Mouse (Mus musculus): ENCODE results near the gene AC109138.7. TPM values are rescaled to one million over a fixed set of nuclear protein-coding genes. Genes with fewer than 3 reads are reported as not detected.
A peak's percentile ranks its signal among the peaks of the same experiment; 100 is the strongest.

Gene AC109138.7
- polyA plus RNA-seq, 1 experiment from 2014 or later: not detected

- peaks cover 36% of the 10 kb centered on the region for H3K4me1 ChIP-seq (replicated peaks)
- H3K9me3 ChIP-seq: no peaks in the 10 kb centered on the region
- H3K27ac ChIP-seq (replicated peaks): no peak overlapping the region
- no peak for ATAC-seq (ENCODE audit: low read depth)
- no peak overlapping the region for H3K4me2 ChIP-seq
- H3K4me3 ChIP-seq: no peak overlapping the region
- peaks cover 71% of the 10 kb centered on the region for H3K27me3 ChIP-seq
- no peak overlapping the region for H3K9ac ChIP-seq
- no peaks in the 10 kb centered on the region for H3K36me3 ChIP-seq
- WGBS: 32% methylated on average over 4 of the region's 4 CpGs
Observed at GRCm38 (mm10) chr19:4211891-4212588, 2.1 kb upstream of the AC109138.7 start.

DNA sequence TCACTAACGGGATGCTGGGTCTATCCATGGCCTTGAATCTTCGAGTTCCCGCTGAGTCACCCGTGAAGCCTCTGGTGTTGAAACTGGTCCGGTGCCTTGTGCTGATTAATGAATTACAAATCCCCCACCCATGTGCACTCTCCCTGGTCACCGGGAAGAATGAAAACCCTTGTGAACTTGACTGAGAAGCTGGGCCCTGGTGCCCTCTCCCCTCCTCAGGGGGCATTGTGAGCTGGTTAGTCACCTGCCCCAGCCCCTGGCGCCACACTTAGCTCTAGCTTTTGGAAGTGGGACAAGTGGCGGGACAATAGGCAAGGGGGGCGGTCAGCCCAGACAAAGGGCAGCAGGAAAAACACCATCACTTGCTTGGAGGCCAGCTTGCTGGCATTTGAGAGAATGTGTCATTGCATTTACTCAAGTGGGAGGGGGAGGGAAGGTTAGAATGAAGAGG is 608 bp upstream of the AC109138.7 start:
- Histone ChIP-seq H3K27ac (replicated peaks) (no peak overlapping the region), H3K4me1 (replicated peaks) (peaks cover 38% of the 10 kb centered on the region), H3K36me3 (no peaks in the 10 kb centered on the region), H3K27me3 (peaks cover 83% of the 10 kb centered on the region), H3K9ac (no peak overlapping the region), H3K4me2 (peak overlapping the region; percentile 95), H3K9me3 (no peaks in the 10 kb centered on the region), H3K4me3 (peak overlapping the region; percentile 53)
- WGBS: 2% methylated on average over 9 of the region's 9 CpGs
- no peak for ATAC-seq (ENCODE audit: low read depth)

DNA sequence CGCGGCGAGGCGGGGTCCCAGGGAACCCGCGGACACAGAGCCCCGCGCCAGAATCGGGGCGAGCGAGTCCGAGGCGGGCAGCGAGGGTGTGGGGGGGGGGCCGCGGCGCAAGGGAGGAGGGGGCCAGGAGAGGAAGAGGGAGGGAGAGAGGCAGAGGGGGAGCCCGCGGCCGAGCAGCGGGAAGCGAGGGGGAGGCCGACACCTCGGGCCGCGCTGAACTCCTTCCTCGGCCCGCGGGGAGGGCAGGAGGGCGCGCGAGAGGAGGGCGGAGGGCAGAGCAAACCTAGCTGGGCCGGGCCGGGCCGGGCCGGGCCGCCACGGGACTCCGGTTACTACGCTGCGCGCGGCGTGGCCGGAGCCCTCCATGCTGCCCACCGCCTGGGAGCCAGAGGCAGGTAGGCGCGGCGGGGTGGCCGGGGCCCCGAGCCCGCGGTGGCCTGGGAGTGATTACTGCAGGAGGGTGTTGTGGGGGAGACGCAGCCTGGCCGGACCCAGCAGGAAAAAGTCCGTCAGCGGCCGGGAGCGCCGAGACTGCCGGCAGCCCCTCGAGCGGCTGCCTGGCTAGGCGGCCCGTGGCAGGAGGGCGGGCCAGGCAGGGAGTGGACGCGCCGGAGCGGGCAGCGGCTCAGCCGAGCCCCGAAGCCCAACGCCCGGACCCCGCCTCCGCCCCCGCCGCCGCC is 754 bp downstream of the AC109138.7 start:
- Histone ChIP-seq H3K4me1 (replicated peaks) (peaks cover 38% of the 10 kb centered on the region), H3K9ac (peak overlapping the region; percentile 71), H3K9me3 (no peaks in the 10 kb centered on the region), H3K27ac (replicated peaks) (no peak overlapping the region), H3K4me2 (peak overlapping the region; percentile 95), H3K27me3 (peaks cover 90% of the 10 kb centered on the region), H3K36me3 (no peaks in the 10 kb centered on the region), H3K4me3 (peak overlapping the region; percentile 53)
- ATAC-seq (ENCODE audit: low read depth): 0 out of 2 replicates have a peak, but pooled peaks have one; percentile 2
- under 1% methylated on average over 49 of the region's 81 CpGs for WGBS

DNA sequence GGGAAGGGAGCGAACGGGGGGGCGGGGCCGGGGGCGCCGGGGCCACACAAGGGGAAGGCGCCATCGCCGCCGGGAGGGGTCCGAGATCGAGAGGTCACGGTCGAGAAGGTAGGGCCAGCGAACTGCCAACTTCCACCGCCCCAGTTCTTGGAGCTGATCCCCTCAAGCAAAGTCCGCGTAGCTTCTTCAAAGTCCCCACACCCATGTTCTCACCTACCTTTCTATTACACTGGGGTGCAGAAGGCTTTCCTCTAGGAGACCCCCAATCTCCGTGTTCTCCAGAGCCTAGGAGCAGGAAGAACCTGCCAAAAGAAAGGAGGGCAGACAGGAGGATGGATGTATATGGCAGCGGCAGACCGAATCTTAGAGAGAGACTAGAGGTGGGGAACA is 1.3 kb downstream of the AC109138.7 start:
- ATAC-seq (ENCODE audit: low read depth): no peak
- peak overlapping the region; percentile 71 for H3K9ac ChIP-seq
- H3K4me2 ChIP-seq: peak overlapping the region; percentile 95
- H3K36me3 ChIP-seq: no peaks in the 10 kb centered on the region
- 3% methylated on average over 18 of the region's 21 CpGs for WGBS
- H3K27me3 ChIP-seq: peaks cover 93% of the 10 kb centered on the region
- no peaks in the 10 kb centered on the region for H3K9me3 ChIP-seq
- H3K4me1 ChIP-seq (replicated peaks): peaks cover 43% of the 10 kb centered on the region
- peak overlapping the region; percentile 53 for H3K4me3 ChIP-seq
- H3K27ac ChIP-seq (replicated peaks): no peak overlapping the region

DNA sequence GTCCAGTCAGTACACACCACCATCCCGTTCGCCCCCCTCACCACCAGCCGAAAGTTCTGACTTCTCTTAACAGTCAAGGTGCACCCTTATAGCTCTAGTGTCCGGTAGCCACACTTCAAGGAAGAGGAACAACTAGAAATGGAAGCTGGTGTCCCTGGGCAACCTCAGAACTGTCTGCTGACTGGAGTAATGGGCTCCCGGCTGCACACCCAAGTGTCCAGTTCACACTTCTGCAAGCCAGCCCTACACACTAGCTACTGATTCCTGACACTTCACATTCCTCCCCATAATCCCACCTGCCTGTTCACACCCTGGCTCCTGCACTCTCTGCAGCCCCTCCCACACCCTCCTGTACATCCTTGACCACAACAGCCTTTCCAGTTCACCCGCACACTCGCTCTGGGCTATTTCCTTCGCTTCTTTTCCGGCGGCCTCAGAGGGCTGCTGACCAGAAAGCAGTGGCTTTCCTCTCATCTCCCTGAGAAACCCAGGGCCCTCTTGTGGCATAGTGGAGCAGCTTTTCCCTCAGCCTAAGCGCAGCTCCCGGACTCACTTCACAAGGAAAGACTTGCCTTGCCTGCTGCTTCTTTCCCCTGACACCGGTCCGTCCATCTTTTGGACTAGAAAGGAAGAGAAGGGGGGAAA is 2.0 kb downstream of the AC109138.7 start:
- H3K27ac ChIP-seq (replicated peaks): no peak overlapping the region

GRCm38 (mm10) chr19:4217140-4217539 is 3.0 kb downstream of the AC109138.7 start:
- Histone ChIP-seq H3K9ac (peak overlapping the region; percentile 45; the same call in 1 of the 2 replicates), H3K36me3 (no peaks in the 10 kb centered on the region), H3K9me3 (no peaks in the 10 kb centered on the region), H3K4me2 (no peak overlapping the region), H3K4me1 (replicated peaks) (peaks cover 55% of the 10 kb centered on the region), H3K4me3 (no peak overlapping the region), H3K27me3 (peaks cover 78% of the 10 kb centered on the region), H3K27ac (replicated peaks) (no peak overlapping the region)
- ATAC-seq (ENCODE audit: low read depth): no peak
- WGBS: 14% methylated on average over 5 of the region's 5 CpGs

More for the DNA sequence above, 2.0 kb downstream of the AC109138.7 start:
- Histone ChIP-seq H3K36me3 (no peaks in the 10 kb centered on the region), H3K27me3 (peaks cover 88% of the 10 kb centered on the region), H3K4me1 (replicated peaks) (peaks cover 50% of the 10 kb centered on the region), H3K9ac (0 out of 2 replicates have a peak overlapping the region, but pooled peaks have one; percentile 26), H3K4me3 (no peak overlapping the region), H3K4me2 (peak overlapping the region; percentile 29), H3K9me3 (no peaks in the 10 kb centered on the region)
- 23% methylated on average over 14 of the region's 14 CpGs for WGBS
- ATAC-seq (ENCODE audit: low read depth): no peak

GRCm38 (mm10) chr19:4217855-4218254 is 3.7 kb downstream of the AC109138.7 start:
- no peak overlapping the region for H3K4me2 ChIP-seq
- no peak for ATAC-seq (ENCODE audit: low read depth)
- no peaks in the 10 kb centered on the region for H3K9me3 ChIP-seq
- WGBS: 54% methylated on average over 3 of the region's 3 CpGs
- H3K9ac ChIP-seq: no peak overlapping the region
- peaks cover 71% of the 10 kb centered on the region for H3K27me3 ChIP-seq
- H3K36me3 ChIP-seq: no peaks in the 10 kb centered on the region
- no peak overlapping the region for H3K27ac ChIP-seq (replicated peaks)
- H3K4me1 ChIP-seq (replicated peaks): peaks cover 53% of the 10 kb centered on the region
- H3K4me3 ChIP-seq: no peak overlapping the region

DNA sequence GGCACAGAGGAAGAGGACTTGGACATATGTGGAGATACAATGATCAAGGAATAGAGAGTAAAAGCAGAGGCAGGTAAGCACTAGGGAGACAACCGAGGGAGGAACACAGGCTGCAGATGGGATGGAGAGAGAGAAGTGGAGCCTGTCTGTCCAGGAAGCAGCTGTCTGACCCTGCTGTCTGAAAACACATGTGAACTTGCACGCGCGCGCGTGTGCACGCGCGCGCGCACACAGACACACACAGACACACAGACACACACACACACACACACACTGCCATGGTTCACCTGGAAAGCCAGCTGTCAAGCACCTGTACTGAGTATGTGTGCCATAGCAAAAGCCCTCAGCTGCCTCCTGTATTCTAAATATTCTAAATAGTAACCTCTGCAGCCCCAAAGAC is 4.1 kb downstream of the AC109138.7 start:
- no peaks in the 10 kb centered on the region for H3K9me3 ChIP-seq
- no peak overlapping the region for H3K9ac ChIP-seq
- no peak for ATAC-seq (ENCODE audit: low read depth)
- peaks cover 49% of the 10 kb centered on the region for H3K4me1 ChIP-seq (replicated peaks)
- H3K27ac ChIP-seq (replicated peaks): no peak overlapping the region
- H3K27me3 ChIP-seq: peaks cover 66% of the 10 kb centered on the region
- WGBS: 84% methylated on average over 11 of the region's 11 CpGs
- H3K36me3 ChIP-seq: no peaks in the 10 kb centered on the region
- H3K4me2 ChIP-seq: no peak overlapping the region
- H3K4me3 ChIP-seq: no peak overlapping the region

GRCm38 (mm10) chr19:4218784-4219183 is 4.6 kb downstream of the AC109138.7 start:
- no peaks in the 10 kb centered on the region for H3K36me3 ChIP-seq
- WGBS: 83% methylated on average over 1 of the region's 1 CpGs
- no peak overlapping the region for H3K4me3 ChIP-seq
- H3K27me3 ChIP-seq: peaks cover 61% of the 10 kb centered on the region
- ATAC-seq (ENCODE audit: low read depth): no peak
- H3K27ac ChIP-seq (replicated peaks): no peak overlapping the region
- H3K9ac ChIP-seq: no peak overlapping the region
- H3K9me3 ChIP-seq: no peaks in the 10 kb centered on the region
- peaks cover 44% of the 10 kb centered on the region for H3K4me1 ChIP-seq (replicated peaks)
- no peak overlapping the region for H3K4me2 ChIP-seq

- no peak overlapping the region for H3K27ac ChIP-seq (replicated peaks)
- H3K9ac ChIP-seq: no peak overlapping the region
- H3K4me1 ChIP-seq (replicated peaks): peaks cover 32% of the 10 kb centered on the region
- 79% methylated on average over 6 of the region's 6 CpGs for WGBS
- H3K9me3 ChIP-seq: no peaks in the 10 kb centered on the region
- H3K36me3 ChIP-seq: no peaks in the 10 kb centered on the region
- H3K4me2 ChIP-seq: no peak overlapping the region
- H3K27me3 ChIP-seq: peaks cover 50% of the 10 kb centered on the region
- no peak for ATAC-seq (ENCODE audit: low read depth)
- no peak overlapping the region for H3K4me3 ChIP-seq
Observed at GRCm38 (mm10) chr19:4219943-4220342, 5.8 kb downstream of the AC109138.7 start.

DNA sequence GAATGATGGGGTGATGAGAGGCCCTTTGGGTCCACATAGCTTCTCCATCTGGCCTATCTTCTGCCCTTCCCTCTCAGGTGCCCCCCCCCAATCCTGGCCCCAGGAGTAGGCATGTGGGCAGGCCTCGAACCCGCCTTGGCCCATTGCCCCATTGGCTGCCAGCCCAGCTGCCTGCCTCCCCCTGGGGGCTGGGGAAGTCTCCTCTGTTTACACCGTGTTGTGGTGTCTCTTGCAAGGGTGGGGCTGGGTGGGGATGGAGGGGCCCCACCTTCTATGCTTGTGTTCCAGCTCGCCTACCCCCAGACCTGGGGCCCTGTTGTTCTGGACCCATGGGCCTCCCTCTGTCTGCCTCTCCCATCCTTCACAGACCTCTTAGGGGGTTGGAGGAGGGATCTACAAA is 6.3 kb downstream of the AC109138.7 start:
- Histone ChIP-seq H3K4me3 (no peak overlapping the region), H3K9ac (no peak overlapping the region), H3K4me2 (no peak overlapping the region), H3K9me3 (no peaks in the 10 kb centered on the region), H3K4me1 (replicated peaks) (peaks cover 28% of the 10 kb centered on the region), H3K36me3 (no peaks in the 10 kb centered on the region), H3K27me3 (peaks cover 45% of the 10 kb centered on the region), H3K27ac (replicated peaks) (no peak overlapping the region)
- no peak for ATAC-seq (ENCODE audit: low read depth)
- 59% methylated on average over 4 of the region's 4 CpGs for WGBS
